Mouse (Mus musculus): ENCODE measurements around the gene Gca.

DNA sequence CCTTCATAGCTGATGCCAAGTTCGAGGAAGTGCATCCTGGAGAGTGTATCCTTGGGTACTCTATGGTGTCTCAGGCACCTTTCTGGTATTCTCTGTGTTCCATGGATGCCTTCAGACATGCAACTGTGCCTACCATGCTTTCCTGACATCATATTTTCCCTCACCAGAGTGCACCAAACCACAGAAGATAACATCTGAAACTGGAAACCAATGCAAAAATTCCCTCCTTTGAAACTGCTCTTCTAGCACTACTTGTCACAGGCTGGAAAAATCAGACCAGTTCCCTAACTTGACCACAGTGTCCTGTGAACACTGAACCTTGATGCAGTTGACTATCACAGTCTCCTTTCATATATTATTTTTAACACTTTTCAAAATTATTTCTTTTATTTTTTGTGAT is 45.5 kb downstream of the Gca start:
- TF ChIP-seq CTCF (IDR thresholded peaks at IDR 0.05; ENCODE audit: borderline replicate concordance, control insufficient read depth, extremely low read depth, insufficient read depth, low read length, poor library complexity) (no peak), POLR2A (IDR thresholded peaks at IDR 0.05; ENCODE audit: control insufficient read depth, extremely low read depth, insufficient read depth, low read length, poor library complexity) (no peak)
